Mouse (Mus musculus) gastrocnemius, postnatal 4 days (tissue): ENCODE results near the gene Ppil4. TPM values are rescaled to one million over a fixed set of nuclear protein-coding genes. Genes with fewer than 3 reads are reported as not detected.

Source experiments
- DNase-seq, 2 experiments: peaks; one replicate each; pipeline ENCODE4 v3.0.0; 2021 to 2022; ENCODE audit warnings: low spot score in 2 of 2, mixed read lengths in 2 of 2
- total RNA-seq, 2 experiments: library from RNA; stranded (reverse); gene quantifications; 2 replicates each; pipeline ENCODE4 v1.2.3; 2021

Gene Ppil4
- total RNA-seq, 2 experiments from 2014 or later = 16.3 to 22.9 TPM

DNA sequence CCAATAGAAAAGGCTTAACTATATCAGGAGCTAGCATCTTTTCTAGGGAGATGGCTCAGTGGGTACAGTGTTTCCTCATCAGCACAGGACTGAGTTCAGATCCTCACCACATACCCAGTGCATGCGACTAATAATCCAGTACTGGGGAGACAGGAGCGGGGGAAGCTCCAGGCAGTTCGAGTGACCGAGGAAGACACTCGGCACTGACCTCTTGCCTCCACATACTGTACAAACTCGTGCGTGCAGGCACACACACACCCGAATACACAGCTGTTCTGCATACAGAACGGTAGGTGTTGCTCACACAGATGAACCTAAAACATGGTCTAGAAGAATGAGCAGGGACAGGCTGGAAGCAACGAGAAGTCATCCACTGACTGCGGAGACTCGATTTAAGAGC, 29.3 kb downstream of the Ppil4 start:
- DNase-seq = no peak

DNA sequence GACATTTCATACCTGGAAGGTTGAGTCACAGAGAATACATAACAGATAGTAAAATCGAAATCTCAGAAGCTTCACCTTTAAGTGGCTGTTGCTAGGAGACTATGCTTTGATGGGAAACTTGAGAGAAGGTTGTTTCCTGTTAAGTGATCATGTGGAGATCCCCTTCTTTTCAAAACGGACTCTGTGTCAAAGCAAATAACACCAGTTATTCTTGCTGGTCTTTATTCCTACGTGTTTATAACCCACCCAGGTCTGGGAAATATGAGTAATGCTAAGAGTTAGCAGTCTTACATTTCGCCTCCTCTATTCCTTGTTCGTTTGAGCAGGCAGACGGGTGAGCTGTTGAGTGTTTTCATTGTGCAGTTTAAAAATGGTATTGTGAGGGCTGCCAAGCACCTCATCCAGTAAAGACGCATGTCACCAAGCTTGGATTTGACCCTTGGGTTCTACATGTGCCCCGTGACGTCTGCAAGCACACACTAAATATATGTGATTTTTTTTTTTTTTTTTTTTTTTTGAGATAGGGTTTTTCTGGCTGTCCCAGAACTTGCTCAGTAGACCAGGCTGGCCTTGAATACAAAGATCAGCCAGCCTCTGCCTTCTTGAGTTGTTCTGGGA, 32.1 kb downstream of the Ppil4 start:
- DNase-seq = no peak

DNA sequence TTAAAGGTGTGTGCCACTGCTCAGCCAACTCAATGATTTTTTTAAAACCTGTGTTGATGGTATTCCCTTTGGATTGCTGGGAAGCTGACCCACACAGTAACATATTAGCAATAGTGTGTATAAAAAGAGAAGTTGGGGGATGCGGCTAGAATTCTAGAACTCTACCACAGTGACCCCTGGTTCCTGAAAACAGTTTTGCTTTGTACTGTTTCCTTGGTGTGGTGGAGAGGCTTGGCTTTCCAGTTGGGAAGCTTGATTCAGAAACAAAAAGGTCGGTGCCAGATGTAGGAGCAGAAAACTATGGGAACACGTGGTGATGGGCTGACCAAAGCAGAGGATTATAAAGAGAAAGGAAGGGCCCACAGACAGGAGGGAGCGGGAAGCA, 32.6 kb downstream of the Ppil4 start:
- DNase-seq = no peak

DNA sequence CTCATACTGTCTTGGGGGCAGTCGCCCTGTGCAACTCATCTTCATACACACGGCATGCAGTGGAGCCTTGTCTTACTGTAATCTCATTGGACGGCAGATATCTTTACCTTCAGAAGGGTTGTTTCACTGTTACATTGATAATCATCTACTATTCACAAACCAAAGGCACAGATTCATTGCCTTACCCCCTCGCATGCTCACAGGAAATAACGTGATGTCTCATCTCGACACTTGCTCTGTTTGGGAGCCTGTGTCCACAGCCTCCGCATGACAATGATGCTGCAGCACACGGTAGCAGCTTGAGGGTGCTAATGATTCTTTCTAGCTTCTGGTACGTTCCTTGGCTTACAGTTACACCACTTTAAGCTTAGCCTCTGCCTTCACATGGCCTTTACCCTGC, 33.4 kb downstream of the Ppil4 start:
- DNase-seq = no peak

DNA sequence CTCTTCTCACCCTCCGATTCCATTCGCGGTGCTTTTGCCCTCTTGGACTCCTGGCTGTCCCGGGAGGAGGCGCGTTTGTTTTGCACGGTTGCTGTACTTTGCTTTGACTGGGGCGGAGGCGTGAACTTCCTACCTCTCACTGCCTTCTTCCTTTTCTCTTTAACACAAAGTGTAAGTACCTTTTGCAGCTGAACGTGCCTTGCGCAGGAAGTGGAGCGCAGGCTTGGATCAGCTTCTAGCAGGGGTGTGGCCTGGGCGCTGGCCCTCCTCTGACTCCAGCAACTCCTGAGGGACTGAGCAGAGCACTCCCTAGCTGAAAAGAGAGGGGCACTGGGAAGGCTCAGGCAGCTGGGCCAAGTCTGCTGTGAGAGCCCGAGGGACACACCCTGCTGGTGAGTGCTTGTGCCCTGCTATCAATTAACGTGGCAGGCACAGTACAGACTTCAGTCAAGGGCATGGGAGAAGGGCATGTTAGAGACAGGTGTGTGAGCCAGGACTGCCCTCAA, 39.5 kb downstream of the Ppil4 start, which contains the start of gene Zc3h12d:
Gene Zc3h12d (plus strand): TSS at position 300 of the 506 bp plus-strand sequence.
- no peak for DNase-seq

DNA sequence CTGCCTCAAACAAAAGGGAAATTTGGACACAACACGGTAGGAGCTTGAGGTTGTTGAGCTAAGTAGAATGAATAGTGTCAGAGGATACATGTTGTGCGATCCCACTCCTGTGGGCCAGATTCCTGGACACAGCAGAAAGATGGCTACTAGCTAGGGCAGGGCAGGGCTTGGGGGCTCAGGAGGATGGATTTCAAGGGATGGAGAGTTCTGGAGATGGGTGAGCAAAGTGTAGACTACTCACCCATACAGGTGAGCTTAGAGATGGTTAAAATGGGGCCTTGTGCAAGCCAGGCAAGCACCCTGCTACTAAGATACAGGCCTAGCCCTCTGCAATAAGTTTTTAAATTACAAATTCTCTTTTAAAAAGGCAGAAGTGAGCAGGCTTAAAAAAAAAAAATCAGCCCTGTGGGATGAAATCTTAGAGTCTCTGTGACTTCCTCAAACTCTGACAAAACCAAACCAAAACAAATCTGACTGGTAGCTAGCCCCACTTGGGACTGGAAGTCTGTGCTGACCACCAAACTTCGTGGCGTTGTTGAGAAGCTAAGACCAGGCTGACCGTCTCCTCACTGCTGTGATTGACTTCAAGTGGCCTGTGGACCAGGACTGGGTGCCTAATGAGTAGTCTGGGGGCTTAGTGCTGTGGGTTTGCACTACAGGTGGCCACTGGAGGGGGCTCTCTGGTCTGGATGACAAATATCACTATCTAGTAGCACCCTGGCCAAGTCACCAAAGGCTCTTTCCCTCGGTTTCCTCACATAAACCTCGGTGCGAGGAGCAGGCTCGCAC, 40.9 kb downstream of the Ppil4 start:
- DNase-seq = no peak

DNA sequence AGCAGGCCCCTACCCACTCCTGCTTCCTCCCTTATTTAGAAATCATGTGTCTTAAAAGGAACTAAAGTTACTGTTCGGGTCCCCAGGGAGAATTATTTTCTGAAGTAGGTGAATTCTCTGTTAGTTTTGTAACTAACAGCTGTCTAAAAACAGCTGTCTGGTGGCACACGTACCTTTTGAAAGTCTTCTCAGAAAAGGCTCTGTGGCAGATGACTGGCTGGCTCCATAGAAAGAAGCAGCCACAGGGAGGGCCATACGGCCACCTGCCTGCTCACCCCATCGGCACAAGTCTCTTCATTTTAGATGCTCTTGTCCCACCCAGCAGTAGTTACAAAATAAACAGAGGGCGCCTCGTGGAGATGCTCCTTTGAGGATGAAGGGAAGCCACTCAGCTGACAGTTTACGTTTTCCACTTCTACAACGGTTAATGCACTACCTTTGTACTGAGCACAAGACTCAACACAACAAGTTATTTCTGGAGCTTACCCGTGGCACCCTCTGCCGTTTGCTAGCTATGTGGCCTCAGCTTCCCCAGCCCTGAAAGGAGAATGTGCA, 42.1 kb downstream of the Ppil4 start:
- no peak for DNase-seq

DNA sequence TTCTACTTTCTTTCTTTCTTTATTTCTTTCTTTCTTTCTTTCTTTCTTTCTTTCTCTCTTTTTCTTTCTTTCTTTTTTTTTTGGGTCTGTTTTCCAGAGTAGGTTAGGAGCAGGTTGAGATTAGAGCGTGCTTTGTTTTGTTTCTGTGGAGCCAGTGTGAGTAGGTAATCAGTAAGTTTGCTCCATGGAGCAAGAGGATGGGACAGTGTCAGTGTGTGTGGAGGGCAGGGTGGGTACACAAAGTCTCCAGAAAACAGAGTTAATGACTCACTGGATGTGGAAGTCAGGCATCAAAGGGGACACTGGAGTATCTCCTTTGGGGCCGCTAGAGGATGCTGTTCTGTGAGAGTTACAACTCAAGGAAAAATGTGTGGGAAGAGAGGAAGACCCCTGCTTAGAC, 44.2 kb downstream of the Ppil4 start:
- no peak for DNase-seq

DNA sequence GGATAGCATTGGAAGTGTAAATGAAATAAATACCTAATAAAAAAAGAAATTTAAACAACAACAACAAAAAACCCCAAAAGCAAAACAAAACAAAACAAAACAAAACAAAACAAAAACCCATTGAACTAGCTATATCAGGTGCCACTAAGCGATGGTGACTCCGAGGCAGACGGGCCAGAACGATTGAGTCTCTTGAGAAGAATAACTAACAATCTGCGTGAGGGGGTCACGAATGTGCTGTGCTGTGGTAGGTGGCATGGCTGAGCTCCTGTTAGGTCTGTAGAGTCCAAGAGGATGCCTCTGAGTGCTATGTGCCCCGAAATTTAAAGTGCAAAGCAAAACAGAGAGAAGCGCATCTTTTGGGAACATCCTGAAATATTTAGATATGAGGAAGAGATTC, 44.8 kb downstream of the Ppil4 start:
- DNase-seq = no peak

DNA sequence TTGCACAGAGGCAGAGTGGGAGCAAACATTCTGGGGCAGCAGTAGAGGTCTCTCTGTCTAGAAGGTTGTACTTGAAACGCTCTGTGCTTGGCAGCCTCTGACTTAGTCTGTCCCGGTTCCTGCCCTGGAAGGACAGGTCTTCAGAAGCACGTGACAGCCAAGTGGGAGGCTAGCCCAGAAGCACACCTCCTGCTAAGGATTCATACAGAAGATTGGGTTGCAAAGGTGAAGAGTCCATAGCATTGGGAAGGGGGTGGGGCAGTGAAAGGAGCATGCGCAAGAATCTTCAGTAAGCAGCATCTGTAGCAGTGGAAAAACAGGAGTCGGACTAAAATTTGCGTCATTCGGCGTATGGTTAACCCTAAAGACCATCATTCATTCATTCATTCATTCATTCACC, 45.3 kb downstream of the Ppil4 start:
- no peak for DNase-seq

DNA sequence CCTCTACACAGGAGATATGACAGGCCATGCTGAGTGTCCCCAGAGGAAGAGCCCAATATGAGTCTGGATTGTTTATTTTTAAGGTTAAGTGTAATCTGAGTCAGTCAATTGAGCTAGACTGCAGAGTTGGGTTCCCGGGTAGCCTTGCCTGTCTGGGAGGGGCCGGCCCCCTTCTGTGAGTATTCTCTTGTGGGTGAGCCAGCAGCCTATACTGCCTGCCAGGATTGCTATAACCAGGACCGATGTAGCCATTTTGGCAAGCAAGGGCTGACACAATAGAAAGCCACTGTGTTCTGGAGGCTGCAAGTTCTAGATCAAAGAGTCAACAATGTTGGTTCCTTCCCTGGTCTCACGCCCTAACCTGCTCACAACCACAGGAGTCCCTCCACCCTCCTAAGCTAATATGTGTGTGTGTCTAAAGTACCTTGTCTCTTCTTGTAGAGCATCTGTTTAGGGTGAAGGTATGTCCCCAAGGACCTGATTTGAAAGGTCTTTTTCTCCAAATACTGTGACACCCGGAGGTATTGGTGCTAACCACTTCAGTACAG, 46.3 kb downstream of the Ppil4 start:
- no peak for DNase-seq

DNA sequence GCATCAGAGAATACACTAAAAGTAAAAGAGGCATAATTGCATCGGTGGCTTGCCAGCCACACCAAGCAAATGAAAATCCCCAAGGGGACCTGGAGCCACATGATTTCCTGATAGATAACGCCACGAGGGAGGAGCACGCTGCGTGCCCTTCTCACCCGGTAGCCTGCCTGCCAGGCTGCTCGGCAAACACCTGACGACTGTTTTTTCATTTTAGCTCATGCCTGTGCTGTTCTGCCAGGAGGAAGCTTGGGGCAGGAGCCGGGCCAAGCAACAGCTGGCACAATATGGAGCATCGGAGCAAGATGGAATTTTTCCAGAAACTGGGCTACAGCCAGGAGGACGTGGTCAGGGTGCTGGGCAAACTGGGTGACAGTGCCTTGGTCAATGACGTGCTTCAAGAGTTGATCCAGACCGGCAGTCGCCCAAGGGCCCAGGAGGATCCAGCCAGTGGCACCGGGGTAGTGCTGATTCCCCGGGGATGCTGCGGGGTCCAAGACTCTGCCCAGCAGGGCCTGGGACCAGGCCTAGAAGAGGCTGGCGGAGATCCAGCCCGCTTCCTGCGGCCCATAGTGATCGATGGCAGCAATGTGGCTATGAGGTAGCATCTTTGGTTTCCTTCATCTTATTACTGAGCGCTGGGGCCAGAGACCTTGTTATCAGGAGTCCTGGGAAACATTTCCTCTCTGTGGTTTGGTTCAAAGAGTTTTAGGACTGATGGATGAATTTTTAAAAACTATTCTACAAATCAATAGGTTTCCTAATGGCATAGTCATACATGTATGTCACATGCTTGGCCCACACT, 47.1 kb downstream of the Ppil4 start:
- no peak for DNase-seq

DNA sequence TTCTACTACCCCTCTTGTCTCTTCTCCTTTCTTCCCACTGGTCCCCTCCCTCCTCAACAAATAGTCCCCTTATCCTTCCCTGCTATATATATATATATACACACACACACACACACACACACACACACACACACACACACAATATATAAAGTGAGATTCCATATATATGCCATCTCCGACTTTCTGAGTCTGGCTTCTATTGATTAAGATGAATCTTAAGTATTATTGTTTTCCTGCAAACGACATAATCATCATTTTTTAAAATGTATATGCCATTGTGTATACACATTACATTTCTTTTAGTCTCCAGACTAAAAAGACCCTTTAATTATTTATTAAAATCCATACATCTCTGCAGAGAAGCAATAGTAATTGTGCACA, 47.7 kb downstream of the Ppil4 start:
- DNase-seq = no peak

DNA sequence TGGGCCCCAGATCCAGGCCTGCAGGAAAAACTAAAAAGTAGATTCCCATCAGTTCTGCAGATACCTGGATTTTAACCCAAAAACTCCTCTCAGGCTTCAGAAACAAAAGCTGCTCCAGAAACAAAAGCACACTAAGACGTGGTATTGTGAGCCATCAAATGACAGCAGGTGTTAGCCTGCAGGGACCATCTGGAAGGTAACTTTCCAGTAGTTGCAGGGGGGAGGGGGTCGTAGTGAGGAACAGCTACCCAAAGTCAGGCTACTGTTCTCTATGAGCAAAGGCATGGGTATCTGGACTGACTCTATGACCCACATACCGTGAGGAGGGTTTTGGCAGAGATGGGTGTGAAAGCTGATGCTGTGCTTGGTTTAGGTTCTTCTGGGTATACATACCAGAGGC, 48.1 kb downstream of the Ppil4 start:
- no peak for DNase-seq

DNA sequence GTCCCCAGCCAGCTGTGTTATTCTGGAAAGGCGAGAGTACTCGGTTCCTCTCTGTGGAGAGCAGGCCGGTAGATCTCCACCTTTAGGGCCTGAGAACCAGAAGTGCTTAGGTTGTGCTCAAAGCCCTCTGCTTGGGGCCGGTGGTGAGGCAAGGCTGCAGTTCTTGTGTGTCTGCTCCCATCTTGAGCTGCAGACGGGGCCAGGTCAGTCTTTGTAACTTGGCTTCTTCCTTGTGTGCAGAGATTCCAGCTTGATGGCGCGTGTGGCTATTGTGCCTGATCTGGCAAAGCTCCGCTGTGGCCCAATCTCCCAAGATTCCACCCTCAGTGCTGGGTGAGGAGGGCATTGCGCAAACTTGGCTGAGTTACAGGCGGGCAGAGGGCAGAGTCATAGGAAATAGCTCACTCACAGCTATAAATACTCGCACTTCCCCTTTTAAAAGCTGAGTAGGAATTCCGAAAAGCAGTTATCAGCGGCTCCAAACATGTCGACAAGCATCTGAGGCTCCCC, 48.9 kb downstream of the Ppil4 start:
- peak in 1 of 2 experiments; percentile 41 for DNase-seq

DNA sequence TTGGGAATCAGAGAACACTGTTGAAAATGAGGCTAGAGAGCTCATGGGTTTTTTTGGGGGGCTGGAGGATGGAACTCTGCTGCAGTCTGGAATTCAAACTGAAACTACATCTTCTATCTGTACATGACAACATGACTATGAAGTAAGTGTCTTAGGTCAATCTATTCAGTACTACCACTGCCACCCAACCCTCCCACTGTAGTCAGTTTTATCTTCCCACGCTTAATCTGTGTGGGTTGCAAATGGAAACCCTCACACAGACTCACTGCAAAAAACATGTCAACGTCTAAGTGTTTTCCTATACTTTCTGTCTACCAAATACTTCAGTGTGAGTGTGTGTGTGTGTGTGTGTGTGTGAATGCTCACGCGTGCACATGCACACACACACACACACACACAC, 50.5 kb downstream of the Ppil4 start:
- DNase-seq = no peak

DNA sequence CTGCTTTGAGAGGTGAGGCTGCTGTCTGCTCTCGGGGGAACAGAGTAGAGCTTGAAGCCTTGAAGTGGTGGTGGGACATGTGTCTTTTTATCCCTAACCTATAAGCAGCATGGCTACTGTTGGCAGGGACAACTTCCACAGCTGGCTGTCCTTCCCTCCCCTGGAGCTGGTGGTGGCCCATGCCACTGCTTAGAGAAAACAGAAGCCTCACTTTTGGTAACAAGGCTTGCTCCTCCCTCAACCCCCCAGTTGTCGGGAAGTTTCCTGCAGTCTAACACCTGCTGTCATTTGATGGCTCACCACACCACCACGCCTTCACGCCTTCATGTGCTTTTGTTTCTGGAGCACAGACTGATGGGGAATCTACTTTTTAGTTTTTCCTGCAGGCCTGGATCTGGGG, 51.5 kb downstream of the Ppil4 start:
- no peak for DNase-seq

DNA sequence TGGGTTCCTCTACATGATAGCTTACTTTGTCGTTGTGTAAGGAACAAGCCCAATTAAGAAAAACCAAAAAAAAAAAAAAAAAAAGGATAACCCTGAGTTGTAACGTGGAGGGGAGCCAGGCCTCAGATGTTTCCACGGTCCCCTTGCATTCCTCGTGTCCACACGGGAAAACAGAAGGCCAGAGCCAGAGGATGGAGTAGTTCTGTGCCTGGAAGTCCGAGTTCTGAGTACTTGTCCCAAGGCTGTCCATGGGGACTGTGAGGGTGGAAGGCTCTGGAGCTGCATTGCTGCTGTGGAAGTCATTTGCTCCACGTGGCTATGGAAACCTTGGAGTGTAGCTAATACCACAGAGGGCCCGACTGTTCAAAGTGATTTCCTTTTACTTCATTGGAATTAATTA, 52.4 kb downstream of the Ppil4 start:
- no peak for DNase-seq

DNA sequence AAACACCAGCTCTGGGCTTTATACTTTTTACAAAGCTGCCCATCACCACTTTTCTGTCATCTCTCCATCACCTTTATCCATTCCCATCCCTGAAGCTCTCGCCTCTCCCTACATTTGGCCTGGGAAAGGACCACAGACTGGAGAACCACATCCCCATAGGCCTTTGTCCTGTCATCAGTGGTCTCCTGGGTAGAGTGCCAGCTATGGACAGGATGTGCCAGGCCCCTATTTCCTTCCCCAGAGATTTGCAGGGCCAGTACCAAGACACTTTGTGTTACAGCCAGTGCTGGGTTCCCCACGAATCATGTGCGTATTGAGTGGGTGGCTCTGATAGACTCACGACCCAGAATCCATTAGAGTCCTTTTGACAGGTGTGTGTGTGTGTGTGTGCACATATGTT, 53.3 kb downstream of the Ppil4 start:
- no peak for DNase-seq

DNA sequence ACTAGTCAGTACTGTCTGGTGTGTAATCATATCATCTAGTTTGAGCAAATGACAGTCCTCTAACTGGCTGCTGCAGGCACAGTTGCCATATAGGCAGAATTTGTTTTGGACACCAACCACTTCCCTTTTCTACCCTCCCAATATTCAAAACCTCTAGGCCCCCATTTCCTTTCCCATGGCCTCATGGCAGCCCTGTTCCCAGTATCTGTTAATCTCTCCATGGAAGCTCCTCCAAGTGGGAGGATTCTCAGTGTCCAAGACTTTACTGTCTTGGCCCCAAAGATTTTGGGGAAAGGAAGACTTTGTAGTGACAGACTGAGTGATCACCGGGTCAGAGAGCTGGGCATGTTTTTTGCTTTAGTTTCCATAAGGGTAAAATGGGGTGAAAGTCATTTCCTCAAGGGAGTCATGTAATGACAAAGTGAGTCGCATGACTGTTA, 54.5 kb downstream of the Ppil4 start:
- no peak for DNase-seq

DNA sequence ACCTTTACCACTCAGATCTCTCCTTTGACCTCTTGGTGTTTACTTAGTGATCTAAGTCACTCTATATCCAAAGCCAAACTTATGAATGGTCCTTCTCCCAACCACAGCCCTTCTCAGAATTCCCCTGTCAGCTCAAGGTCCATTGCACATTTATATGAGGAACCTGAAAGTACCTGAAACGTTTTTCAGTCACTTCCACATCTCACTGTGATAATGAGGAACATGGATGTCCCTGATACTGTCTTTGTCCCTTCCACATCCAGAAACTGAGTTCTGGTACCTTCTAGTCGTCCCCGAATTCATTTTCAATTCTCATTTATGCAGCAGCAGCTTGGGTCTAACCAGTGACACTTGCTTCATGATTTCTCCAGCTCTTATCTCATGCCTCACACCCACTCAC, 59.2 kb downstream of the Ppil4 start:
- DNase-seq = no peak
